Comparison of ENCODE assay signal across 28 mouse cellular contexts in the genomic region with DNA sequence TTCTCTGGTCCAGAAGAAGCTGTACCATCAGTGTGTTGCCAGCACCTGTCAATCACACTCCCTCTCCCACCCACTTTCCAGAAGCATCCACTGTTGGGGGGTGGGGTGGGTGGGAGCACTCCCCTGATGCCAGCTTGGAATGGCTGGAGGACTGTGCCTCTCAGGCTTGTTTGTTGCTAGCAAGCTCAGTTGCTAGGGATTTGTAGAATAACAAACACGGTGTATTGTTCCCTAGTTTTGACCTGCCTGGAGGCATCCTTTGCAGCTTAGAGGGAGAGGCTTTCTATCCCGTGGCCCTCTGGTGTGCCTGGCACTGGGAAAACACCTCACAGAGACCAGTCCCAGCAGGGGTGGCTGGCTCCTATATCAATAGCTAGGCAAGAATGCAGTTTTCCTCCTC. TPM values are rescaled to one million over a fixed set of nuclear protein-coding genes. Genes with fewer than 3 reads are reported as not detected.
DNase-seq lines count a peak whose midpoint lies in the region; ATAC-seq and TF ChIP-seq lines count a peak whose summit lies in the region.
"Had no signal": no experiment of that assay in that cellular context is flagged by ENCODE, and none has a peak within 500 bp of the region (broad histone marks: within the 10 kb centered on the region; RNA-seq: fewer than 3 reads in every experiment).

No protein-coding gene starts in this region.

- H3K36me3 ChIP-seq in embryonic facial prominence, embryonic 11.5 days (replicated peaks; ENCODE audit: control insufficient read depth, insufficient read depth, low read depth, low read length): no peaks in the 10 kb centered on the region
- no peaks in the 10 kb centered on the region for H3K36me3 ChIP-seq in embryonic facial prominence, embryonic 10.5 days (replicated peaks)
- no peaks in the 10 kb centered on the region for H3K36me3 ChIP-seq in forebrain, postnatal 0 days (ENCODE audit: insufficient read depth)
- H3K36me3 ChIP-seq in forebrain, embryonic 15.5 days: no peaks in the 10 kb centered on the region
- H3K36me3 ChIP-seq in midbrain, embryonic 10.5 days: no peaks in the 10 kb centered on the region
- no peaks in the 10 kb centered on the region for H3K36me3 ChIP-seq in midbrain, embryonic 16.5 days (ENCODE audit: control insufficient read depth, insufficient read depth, low read length)
- H3K36me3 ChIP-seq: embryonic facial prominence, embryonic 12.5 days; embryonic facial prominence, embryonic 15.5 days had no signal

- 7% methylated on average over 2 of the region's 2 CpGs for WGBS in embryonic facial prominence, embryonic 11.5 days
- 8% methylated on average over 2 of the region's 2 CpGs for WGBS in embryonic facial prominence, embryonic 10.5 days
- WGBS in forebrain, postnatal 0 days: 6% methylated on average over 2 of the region's 2 CpGs
- 5% methylated on average over 2 of the region's 2 CpGs for WGBS in forebrain, embryonic 15.5 days
- 2% methylated on average over 2 of the region's 2 CpGs for WGBS in midbrain, embryonic 10.5 days
- 6% methylated on average over 2 of the region's 2 CpGs for WGBS in midbrain, embryonic 16.5 days

- H3K4me2 ChIP-seq in embryonic facial prominence, embryonic 11.5 days (ENCODE audit: low read depth, low read length): 0 out of 2 replicates have a peak overlapping the region, but pooled peaks have one; percentile 5
- H3K4me2 ChIP-seq in forebrain, postnatal 0 days (ENCODE audit: low read depth): no peak overlapping the region
- H3K4me2 ChIP-seq in forebrain, embryonic 15.5 days (replicated peaks): no peak overlapping the region
- no peak overlapping the region for H3K4me2 ChIP-seq in midbrain, embryonic 16.5 days (ENCODE audit: low read length)
- H3K4me2 ChIP-seq: embryonic facial prominence, embryonic 12.5 days; embryonic facial prominence, embryonic 15.5 days; heart, embryonic 11.5 days; hindbrain, embryonic 14.5 days had no signal

- 0 out of 2 replicates have a peak, but pooled peaks cover 5% of the 10 kb centered on the region for H3K27me3 ChIP-seq in embryonic facial prominence, embryonic 11.5 days (ENCODE audit: control insufficient read depth, insufficient read depth, low read length)
- H3K27me3 ChIP-seq in embryonic facial prominence, embryonic 10.5 days (replicated peaks; ENCODE audit: low read depth, poor library complexity, severe bottlenecking): peaks cover 51% of the 10 kb centered on the region
- H3K27me3 ChIP-seq in forebrain, postnatal 0 days (ENCODE audit: insufficient read depth, low read length): no peaks in the 10 kb centered on the region; the same call in 1 of the 2 replicates
- H3K27me3 ChIP-seq in forebrain, embryonic 15.5 days: peaks cover 2% of the 10 kb centered on the region; the same call in 1 of the 2 replicates
- H3K27me3 ChIP-seq in midbrain, embryonic 10.5 days (ENCODE audit: low read depth, poor library complexity, severe bottlenecking): peaks cover 78% of the 10 kb centered on the region
- H3K27me3 ChIP-seq in midbrain, embryonic 16.5 days (ENCODE audit: control insufficient read depth, insufficient read depth, low read depth, low read length): no peaks in the 10 kb centered on the region

- H3K4me1 ChIP-seq in embryonic facial prominence, embryonic 11.5 days (ENCODE audit: control insufficient read depth, insufficient read depth, low read length): no peaks in the 10 kb centered on the region
- H3K4me1 ChIP-seq in embryonic facial prominence, embryonic 10.5 days: peaks cover 82% of the 10 kb centered on the region
- peaks cover 12% of the 10 kb centered on the region for H3K4me1 ChIP-seq in forebrain, postnatal 0 days (ENCODE audit: insufficient read depth)
- peaks cover 49% of the 10 kb centered on the region for H3K4me1 ChIP-seq in forebrain, embryonic 15.5 days
- H3K4me1 ChIP-seq in midbrain, embryonic 10.5 days: peaks cover 83% of the 10 kb centered on the region
- peaks cover 34% of the 10 kb centered on the region for H3K4me1 ChIP-seq in midbrain, embryonic 16.5 days (ENCODE audit: control insufficient read depth, insufficient read depth, low read length)

- no peak overlapping the region for H3K9ac ChIP-seq in embryonic facial prominence, embryonic 11.5 days (replicated peaks; ENCODE audit: low read length)
- no peak overlapping the region for H3K9ac ChIP-seq in forebrain, postnatal 0 days
- H3K9ac ChIP-seq in forebrain, embryonic 15.5 days (replicated peaks): no peak overlapping the region
- H3K9ac ChIP-seq in midbrain, embryonic 16.5 days (ENCODE audit: low read depth, low read length): no peak overlapping the region
- H3K9ac ChIP-seq: embryonic facial prominence, embryonic 12.5 days; embryonic facial prominence, embryonic 15.5 days; hindbrain, embryonic 14.5 days had no signal

- ATAC-seq in embryonic facial prominence, embryonic 11.5 days (replicated peaks; ENCODE audit: insufficient number of reproducible peaks, low FRiP score, low TSS enrichment, low read depth): no peak
- ATAC-seq in forebrain, postnatal 0 days: peak; percentile 36; the same call in 1 of the 2 replicates
- ATAC-seq in forebrain, embryonic 15.5 days (replicated peaks): no peak
- ATAC-seq in midbrain, embryonic 16.5 days: no peak
- ATAC-seq: activated CD4-positive, CD25-positive, alpha-beta regulatory T cell, adult 4 months; forebrain, embryonic 14.5 days; hindbrain, postnatal 0 days; inflammation-experienced regulatory T-cells, adult 6 months; intestine, embryonic 16.5 days had no signal

- no peak for TF ChIP-seq CTCF in forebrain, postnatal 0 days (IDR thresholded peaks at IDR 0.05; ENCODE audit: low read depth)

- no peak overlapping the region for H3K27ac ChIP-seq in embryonic facial prominence, embryonic 11.5 days (replicated peaks; ENCODE audit: low read depth, low read length)
- no peak overlapping the region for H3K27ac ChIP-seq in embryonic facial prominence, embryonic 10.5 days (replicated peaks)
- H3K27ac ChIP-seq in forebrain, postnatal 0 days (ENCODE audit: low read depth, low read length): no peak overlapping the region
- no peak overlapping the region for H3K27ac ChIP-seq in forebrain, embryonic 15.5 days (replicated peaks)
- H3K27ac ChIP-seq in midbrain, embryonic 10.5 days (replicated peaks): 0 out of 2 replicates have a peak overlapping the region, but pooled peaks have one; percentile 34
- no peak overlapping the region for H3K27ac ChIP-seq in midbrain, embryonic 16.5 days (ENCODE audit: low read length)
- H3K27ac ChIP-seq: embryonic facial prominence, embryonic 12.5 days; embryonic facial prominence, embryonic 15.5 days; gastrocnemius, adult 2 months; hindbrain, embryonic 14.5 days; hindbrain, postnatal 0 days had no signal

- no peaks in the 10 kb centered on the region for H3K9me3 ChIP-seq in embryonic facial prominence, embryonic 11.5 days (replicated peaks; ENCODE audit: control insufficient read depth, low read length)
- H3K9me3 ChIP-seq in embryonic facial prominence, embryonic 10.5 days: no peaks in the 10 kb centered on the region
- no peaks in the 10 kb centered on the region for H3K9me3 ChIP-seq in forebrain, postnatal 0 days (ENCODE audit: low read length)
- H3K9me3 ChIP-seq in forebrain, embryonic 15.5 days: no peaks in the 10 kb centered on the region
- H3K9me3 ChIP-seq in midbrain, embryonic 10.5 days (replicated peaks): no peaks in the 10 kb centered on the region
- no peaks in the 10 kb centered on the region for H3K9me3 ChIP-seq in midbrain, embryonic 16.5 days (replicated peaks; ENCODE audit: control insufficient read depth, low read length, poor library complexity, severe bottlenecking)
- H3K9me3 ChIP-seq: embryonic facial prominence, embryonic 12.5 days; embryonic facial prominence, embryonic 15.5 days had no signal

- no peak for DNase-seq in embryonic facial prominence, embryonic 11.5 days (ENCODE audit: low spot score)
- DNase-seq in embryonic facial prominence, embryonic 10.5 days (ENCODE audit: low spot score): no peak
- no peak for DNase-seq in forebrain, postnatal 0 days
- no peak for DNase-seq in midbrain, embryonic 10.5 days (ENCODE audit: low spot score)
- peak; percentile 84 for DNase-seq in R1 (ENCODE audit: low read depth, low spot score)
- no peak for DNase-seq in cerebellum, postnatal 10 days
- DNase-seq: adrenal gland, postnatal 10 days; adrenal gland, postnatal 36 days; cerebellum, adult 11 months; cerebellum, adult 2 months; cerebellum, adult 9-11 months; cerebellum, postnatal 36 days; embryo, embryonic 11 days; gastrocnemius, adult 2 months; gastrocnemius, postnatal 14 days; heart, adult 11 months; kidney, adult 18-20 months had no signal

- H3K4me3 ChIP-seq in embryonic facial prominence, embryonic 11.5 days (ENCODE audit: low read depth, low read length): no peak overlapping the region
- no peak overlapping the region for H3K4me3 ChIP-seq in embryonic facial prominence, embryonic 10.5 days
- H3K4me3 ChIP-seq in forebrain, postnatal 0 days (ENCODE audit: low read depth, low read length): no peak overlapping the region
- H3K4me3 ChIP-seq in forebrain, embryonic 15.5 days: no peak overlapping the region
- no peak overlapping the region for H3K4me3 ChIP-seq in midbrain, embryonic 10.5 days
- no peak overlapping the region for H3K4me3 ChIP-seq in midbrain, embryonic 16.5 days (ENCODE audit: low read depth, low read length)
- H3K4me3 ChIP-seq: embryonic facial prominence, embryonic 12.5 days; embryonic facial prominence, embryonic 15.5 days; gastrocnemius, adult 2 months had no signal

RNA-seq across cellular contexts. Expression of a gene that starts 50.1 kb away (rescaled TPM):
- polyA plus RNA-seq in embryonic facial prominence, embryonic 11.5 days (2014; fragmentation: Nextera tagmentation; extraction: Ambion mirVana): 15.4 and 16.7 TPM in 2 replicates
- 13.9 and 15.2 TPM in 2 replicates for polyA plus RNA-seq in embryonic facial prominence, embryonic 10.5 days (2016; fragmentation: Nextera tagmentation; extraction: Ambion mirVana)
- total RNA-seq in forebrain, postnatal 0 days (2014; rRNA removed): 56.9 and 71.6 TPM in 2 replicates
- 13.1 and 19.9 TPM in 2 replicates for polyA plus RNA-seq in forebrain, postnatal 0 days (2015; fragmentation: Nextera tagmentation; extraction: Ambion mirVana)
- 29.2 and 31.0 TPM in 2 replicates for polyA plus RNA-seq in forebrain, embryonic 15.5 days (2015; fragmentation: Nextera tagmentation; extraction: Ambion mirVana)
- 9.4 and 12.4 TPM in 2 replicates for polyA plus RNA-seq in midbrain, embryonic 10.5 days (2016; fragmentation: Nextera tagmentation; extraction: Ambion mirVana)
- 28.1 and 31.6 TPM in 2 replicates for polyA plus RNA-seq in midbrain, embryonic 16.5 days (2015; fragmentation: Nextera tagmentation; extraction: Ambion mirVana)
